Mouse (Mus musculus): ENCODE data around the gene Ncor2. TPM values are rescaled to one million over a fixed set of nuclear protein-coding genes. Genes with fewer than 3 reads are reported as not detected.

Gene Ncor2
- total and polyA plus RNA-seq, 2 experiments, result 7.1 to 15.0 TPM

- Histone ChIP-seq H3K4me1 (ENCODE audit: control insufficient read depth, insufficient read depth, low read length) (peaks cover 54% of the 10 kb centered on the region), H3K27me3 (ENCODE audit: control insufficient read depth, insufficient read depth, low read length) (no peaks in the 10 kb centered on the region), H3K79me2 (ENCODE audit: control insufficient read depth, insufficient read depth, low read length) (peaks cover 48% of the 10 kb centered on the region), H3K27ac (replicated peaks; ENCODE audit: insufficient read depth, low read depth, low read length) (0 out of 2 replicates have a peak overlapping the region, but pooled peaks have one; percentile 4), H3K4me3 (ENCODE audit: insufficient read depth, low read depth, low read length) (no peak overlapping the region), H3K9ac (ENCODE audit: low read depth, low read length) (no peak overlapping the region), H3K36me3 (ENCODE audit: control insufficient read depth, insufficient read depth, low read length) (no peaks in the 10 kb centered on the region)
- TF ChIP-seq CTCF (IDR thresholded peaks at IDR 0.05; ENCODE audit: low read depth, low read length) (no peak), POLR2A (IDR thresholded peaks at IDR 0.05; ENCODE audit: extremely low read depth, insufficient read depth, low read length) (no peak)
- WGBS, result 36% methylated on average over 3 of the region's 3 CpGs
- no peak for DNase-seq (ENCODE audit: extremely low read depth, low read depth, low spot score)
Measured at GRCm38 (mm10) chr5:125125219-125125618, 53.8 kb downstream of the Ncor2 start.

- H3K79me2 ChIP-seq (ENCODE audit: control insufficient read depth, insufficient read depth, low read length), result peaks cover 51% of the 10 kb centered on the region
- no peak overlapping the region for H3K4me3 ChIP-seq (ENCODE audit: insufficient read depth, low read depth, low read length)
- H3K4me1 ChIP-seq (ENCODE audit: control insufficient read depth, insufficient read depth, low read length), result peaks cover 50% of the 10 kb centered on the region
- no peak overlapping the region for H3K9ac ChIP-seq (ENCODE audit: low read depth, low read length)
- 0 out of 2 replicates have a peak, but pooled peaks cover 3% of the 10 kb centered on the region for H3K36me3 ChIP-seq (ENCODE audit: control insufficient read depth, insufficient read depth, low read length)
- H3K27me3 ChIP-seq (ENCODE audit: control insufficient read depth, insufficient read depth, low read length), result no peaks in the 10 kb centered on the region
- 95% methylated on average over 7 of the region's 7 CpGs for whole genome bisulfite sequencing
- DNase-seq (ENCODE audit: extremely low read depth, low read depth, low spot score), result no peak
- TF ChIP-seq POLR2A (IDR thresholded peaks at IDR 0.05; ENCODE audit: extremely low read depth, insufficient read depth, low read length), result no peak
- peak overlapping the region; percentile 49 for H3K27ac ChIP-seq (replicated peaks; ENCODE audit: insufficient read depth, low read depth, low read length)
Measured at GRCm38 (mm10) chr5:125124002-125124401, 55.0 kb downstream of the Ncor2 start.

- Histone ChIP-seq H3K4me3 (ENCODE audit: insufficient read depth, low read depth, low read length) (no peak overlapping the region), H3K27me3 (ENCODE audit: control insufficient read depth, insufficient read depth, low read length) (no peaks in the 10 kb centered on the region), H3K79me2 (ENCODE audit: control insufficient read depth, insufficient read depth, low read length) (peaks cover 52% of the 10 kb centered on the region), H3K9ac (ENCODE audit: low read depth, low read length) (no peak overlapping the region), H3K4me1 (ENCODE audit: control insufficient read depth, insufficient read depth, low read length) (peaks cover 45% of the 10 kb centered on the region), H3K36me3 (ENCODE audit: control insufficient read depth, insufficient read depth, low read length) (peaks cover 3% of the 10 kb centered on the region; the same call in 1 of the 2 replicates), H3K27ac (replicated peaks; ENCODE audit: insufficient read depth, low read depth, low read length) (0 out of 2 replicates have a peak overlapping the region, but pooled peaks have one; percentile 49)
- 29% methylated on average over 3 of the region's 3 CpGs for WGBS
- DNase-seq (ENCODE audit: extremely low read depth, low read depth, low spot score), result peak; percentile 89
- peak; percentile 57 for TF ChIP-seq CTCF (IDR thresholded peaks at IDR 0.05; ENCODE audit: low read depth, low read length)
- no peak for TF ChIP-seq POLR2A (IDR thresholded peaks at IDR 0.05; ENCODE audit: extremely low read depth, insufficient read depth, low read length)
Measured at GRCm38 (mm10) chr5:125123206-125123605, 55.8 kb downstream of the Ncor2 start.

- peaks cover 3% of the 10 kb centered on the region; the same call in 1 of the 2 replicates for H3K36me3 ChIP-seq (ENCODE audit: control insufficient read depth, insufficient read depth, low read length)
- peak overlapping the region; percentile 25; the same call in 1 of the 2 replicates for H3K27ac ChIP-seq (replicated peaks; ENCODE audit: insufficient read depth, low read depth, low read length)
- no peaks in the 10 kb centered on the region for H3K27me3 ChIP-seq (ENCODE audit: control insufficient read depth, insufficient read depth, low read length)
- no peak for DNase-seq (ENCODE audit: extremely low read depth, low read depth, low spot score)
- no peak overlapping the region for H3K9ac ChIP-seq (ENCODE audit: low read depth, low read length)
- H3K4me1 ChIP-seq (ENCODE audit: control insufficient read depth, insufficient read depth, low read length), result peaks cover 39% of the 10 kb centered on the region
- TF ChIP-seq POLR2A (IDR thresholded peaks at IDR 0.05; ENCODE audit: extremely low read depth, insufficient read depth, low read length) (no peak), CTCF (IDR thresholded peaks at IDR 0.05; ENCODE audit: low read depth, low read length) (peak; percentile 18; the same call in 1 of the 2 replicates)
- H3K79me2 ChIP-seq (ENCODE audit: control insufficient read depth, insufficient read depth, low read length), result peaks cover 51% of the 10 kb centered on the region
- no peak overlapping the region for H3K4me3 ChIP-seq (ENCODE audit: insufficient read depth, low read depth, low read length)
- 66% methylated on average over 7 of the region's 7 CpGs for WGBS
Measured at GRCm38 (mm10) chr5:125122546-125122945, 56.5 kb downstream of the Ncor2 start.

DNA sequence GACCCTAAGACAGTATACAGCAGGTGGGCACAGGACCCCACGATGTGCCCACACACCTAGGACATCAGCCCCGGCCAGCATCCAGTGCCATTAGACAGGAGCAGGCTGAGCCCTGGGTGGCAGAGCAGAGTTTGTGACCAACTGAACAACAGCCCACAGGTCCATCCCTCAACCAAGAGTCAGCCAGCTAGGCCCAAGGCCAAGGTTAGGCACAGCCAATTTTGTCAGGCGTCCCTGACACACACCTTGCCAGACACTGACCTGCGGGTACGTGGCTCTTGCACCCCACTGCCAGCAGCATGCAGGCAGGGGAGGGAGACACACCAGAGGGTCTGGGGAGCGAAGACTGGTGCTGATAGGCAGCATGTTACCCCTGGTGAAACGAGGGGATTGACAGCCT lies 57.0 kb downstream of the Ncor2 start:
- Histone ChIP-seq H3K27me3 (ENCODE audit: control insufficient read depth, insufficient read depth, low read length) (no peaks in the 10 kb centered on the region), H3K27ac (replicated peaks; ENCODE audit: insufficient read depth, low read depth, low read length) (peak overlapping the region; percentile 25; the same call in 1 of the 2 replicates), H3K4me1 (ENCODE audit: control insufficient read depth, insufficient read depth, low read length) (peaks cover 35% of the 10 kb centered on the region), H3K4me3 (ENCODE audit: insufficient read depth, low read depth, low read length) (no peak overlapping the region), H3K36me3 (ENCODE audit: control insufficient read depth, insufficient read depth, low read length) (peaks cover 3% of the 10 kb centered on the region; the same call in 1 of the 2 replicates), H3K9ac (ENCODE audit: low read depth, low read length) (no peak overlapping the region), H3K79me2 (ENCODE audit: control insufficient read depth, insufficient read depth, low read length) (peaks cover 50% of the 10 kb centered on the region)
- 18% methylated on average over 7 of the region's 7 CpGs for WGBS
- TF ChIP-seq CTCF (IDR thresholded peaks at IDR 0.05; ENCODE audit: low read depth, low read length) (no peak), POLR2A (IDR thresholded peaks at IDR 0.05; ENCODE audit: extremely low read depth, insufficient read depth, low read length) (no peak)
- DNase-seq (ENCODE audit: extremely low read depth, low read depth, low spot score), result peak; percentile 95

GRCm38 (mm10) chr5:125120517-125121303 lies 58.3 kb downstream of the Ncor2 start:
- peak; percentile 40 for DNase-seq (ENCODE audit: extremely low read depth, low read depth, low spot score)
- Histone ChIP-seq H3K4me3 (ENCODE audit: insufficient read depth, low read depth, low read length) (no peak overlapping the region), H3K36me3 (ENCODE audit: control insufficient read depth, insufficient read depth, low read length) (peaks cover 3% of the 10 kb centered on the region; the same call in 1 of the 2 replicates), H3K27me3 (ENCODE audit: control insufficient read depth, insufficient read depth, low read length) (no peaks in the 10 kb centered on the region), H3K27ac (replicated peaks; ENCODE audit: insufficient read depth, low read depth, low read length) (no peak overlapping the region), H3K79me2 (ENCODE audit: control insufficient read depth, insufficient read depth, low read length) (peaks cover 40% of the 10 kb centered on the region), H3K4me1 (ENCODE audit: control insufficient read depth, insufficient read depth, low read length) (peaks cover 27% of the 10 kb centered on the region), H3K9ac (ENCODE audit: low read depth, low read length) (no peak overlapping the region)
- TF ChIP-seq POLR2A (IDR thresholded peaks at IDR 0.05; ENCODE audit: extremely low read depth, insufficient read depth, low read length), result no peak
- TF ChIP-seq CTCF (IDR thresholded peaks at IDR 0.05; ENCODE audit: low read depth, low read length), result no peak
- 83% methylated on average over 17 of the region's 17 CpGs for WGBS
